Mouse (Mus musculus) heart, postnatal 0 days (tissue): Measurements from ENCODE around the gene Bex1. TPM values are rescaled to one million over a fixed set of nuclear protein-coding genes. Genes with fewer than 3 reads are reported as not detected.

Experiments
- ATAC-seq: fragments of 200-750 bp; cut with Nextera tagmentation; 2 replicates; pipeline ENCODE4 v1.8.0; 2017; ENCODE audit warnings: low read depth, moderate number of reproducible peaks, moderate library complexity; ENCODE audit not compliant: insufficient read depth
- DNase-seq: peaks from one replicate; pipeline ENCODE4 v3.0.0-alpha.2; 2016; ENCODE audit warnings: low spot score
- H3K27ac ChIP-seq: fragments of 300-500 bp; sonication (generic); 2 replicates; pipeline ENCODE4 v1.5.1; 2014; ENCODE audit warnings: low read depth, mild to moderate bottlenecking
- H3K27me3 ChIP-seq: fragments of 300-500 bp; sonication (generic); 2 replicates; pipeline ENCODE4 v1.6.1; 2014; ENCODE audit warnings: low read length, mixed read lengths; ENCODE audit not compliant: control insufficient read depth, insufficient read depth
- H3K36me3 ChIP-seq: fragments of 300-500 bp; sonication (generic); replicated peaks from 2 replicates; pipeline ENCODE4 v1.6.1; 2014; ENCODE audit warnings: low read length, mixed read lengths; ENCODE audit not compliant: control insufficient read depth, insufficient read depth
- H3K4me1 ChIP-seq: fragments of 300-500 bp; sonication (generic); 2 replicates; pipeline ENCODE4 v1.6.1; 2014; ENCODE audit warnings: antibody characterized with exemption; ENCODE audit not compliant: control insufficient read depth, insufficient read depth
- H3K4me2 ChIP-seq: fragments of 300-500 bp; sonication (generic); 2 replicates; pipeline ENCODE4 v1.6.1; 2014; ENCODE audit warnings: low read depth, mild to moderate bottlenecking, low read length, moderate library complexity
- H3K4me3 ChIP-seq: fragments of 300-500 bp; sonication (generic); 2 replicates; pipeline ENCODE4 v1.5.1; 2014; ENCODE audit warnings: low read depth, low read length
- H3K9ac ChIP-seq: fragments of 300-500 bp; sonication (generic); replicated peaks from 2 replicates; pipeline ENCODE4 v1.6.1; 2014; ENCODE audit warnings: low read depth, low read length, mixed read lengths
- H3K9me3 ChIP-seq: fragments of 300-500 bp; sonication (generic); replicated peaks from 2 replicates; pipeline ENCODE4 v1.6.1; 2016; ENCODE audit warnings: low read length; ENCODE audit not compliant: control insufficient read depth
- CTCF ChIP-seq: IDR thresholded peaks from 2 replicates; pipeline ENCODE4 v1.5.1; 2016; ENCODE audit warnings: antibody characterized with exemption, control low read depth, low read depth
- EP300 ChIP-seq: IDR thresholded peaks from 2 replicates; pipeline ENCODE4 v1.6.1; 2016; ENCODE audit warnings: antibody characterized with exemption, low read depth
- WGBS: fragments of 180-500 bp; shearing (Covaris S2); extraction: QIAGEN DNeasy Blood & Tissue Kit; methylation state at CpG from one replicate; pipeline ENCODE4 v1.1.7; 2014; 5-methylcytosine and 5-hydroxymethylcytosine counted together
- polyA plus RNA-seq: library from polyadenylated mRNA; unstranded; fragments of >200 nt; fragmentation: Nextera tagmentation; extraction: Ambion mirVana; gene quantifications from 2 replicates; pipeline ENCODE4 v1.2.1, GENCODE M21; 2015
- total RNA-seq: library from RNA; depleted of rRNA; stranded (reverse); fragments of >200 nt; gene quantifications from 2 replicates; pipeline ENCODE4 v1.2.3, GENCODE M21; 2014; ENCODE audit warnings: low replicate concordance

Bex1 gene
- total and polyA plus RNA-seq, 2 experiments from 2014 or later = 69.5 to 141 TPM

DNA sequence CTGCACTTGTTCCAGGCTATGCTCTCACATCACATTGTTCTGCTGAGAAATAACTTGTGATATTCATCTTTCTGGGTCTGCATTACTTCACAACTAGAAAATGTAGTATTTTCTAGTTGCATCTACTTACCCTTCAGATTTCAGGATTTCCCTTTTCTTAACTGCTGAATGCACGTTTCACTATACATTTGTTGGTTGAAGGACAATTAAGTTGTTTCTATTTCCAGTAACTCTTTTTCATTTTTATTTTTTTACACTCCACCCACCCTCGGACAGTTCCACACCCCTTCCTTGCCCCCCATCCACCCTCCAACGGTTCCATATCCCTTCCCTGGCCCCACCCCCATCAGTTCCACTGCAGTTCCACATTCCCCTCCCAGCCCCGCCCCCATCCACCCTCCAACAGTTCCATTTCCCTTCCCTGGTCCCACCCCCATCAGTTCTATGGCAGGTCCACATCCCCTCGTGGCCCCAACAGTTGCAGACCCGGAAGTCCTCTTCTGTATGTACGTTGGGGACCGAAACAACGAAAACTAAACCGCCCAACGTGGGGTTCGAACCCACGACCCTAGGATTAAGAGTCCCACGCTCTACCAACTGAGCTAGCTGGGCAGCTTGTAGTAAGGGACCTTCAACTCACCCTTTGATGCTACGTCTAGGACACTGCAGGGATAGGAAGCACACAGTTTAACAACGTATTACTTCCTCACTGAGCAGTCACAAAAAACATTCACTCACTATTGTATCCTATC lies 19.9 kb downstream of the Bex1 start:
- DNase-seq (no peak), ATAC-seq (no peak)
- no peak overlapping the region for H3K9ac ChIP-seq
- no peaks in the 10 kb centered on the region for H3K9me3 ChIP-seq
- WGBS = 74% methylated on average over 16 of the region's 16 CpGs
- no peaks in the 10 kb centered on the region for H3K27me3 ChIP-seq
- no peaks in the 10 kb centered on the region for H3K36me3 ChIP-seq
- no peak overlapping the region for H3K27ac ChIP-seq
- H3K4me2 ChIP-seq = no peak overlapping the region
- no peaks in the 10 kb centered on the region for H3K4me1 ChIP-seq
- no peak for TF ChIP-seq EP300
- TF ChIP-seq CTCF = no peak
- no peak overlapping the region for H3K4me3 ChIP-seq

DNA sequence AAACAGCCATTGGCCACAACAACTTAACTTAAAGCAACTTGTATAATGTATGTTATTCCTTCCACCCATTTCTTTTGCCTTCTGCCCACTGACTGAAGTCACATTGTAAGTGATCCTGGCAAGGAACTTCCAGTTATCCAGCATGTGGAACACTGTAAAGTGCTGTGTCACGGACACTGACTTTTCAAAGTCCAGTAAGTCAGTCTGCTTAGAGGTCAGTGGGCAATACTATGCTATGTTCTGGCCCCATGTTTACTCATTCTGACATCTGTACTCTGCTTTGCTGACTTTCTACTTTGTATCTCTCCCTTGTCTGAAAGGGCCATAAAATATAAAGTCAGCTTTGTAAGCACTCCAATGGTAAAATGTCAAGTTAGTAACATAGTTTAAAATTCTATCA lies 32.2 kb downstream of the Bex1 start:
- H3K27me3 ChIP-seq = no peaks in the 10 kb centered on the region
- WGBS = 69% methylated on average over 1 of the region's 1 CpGs
- DNase-seq = no peak
- no peak for TF ChIP-seq CTCF
- TF ChIP-seq EP300 = no peak
- H3K36me3 ChIP-seq = no peaks in the 10 kb centered on the region
- no peak overlapping the region for H3K4me3 ChIP-seq
- no peaks in the 10 kb centered on the region for H3K9me3 ChIP-seq
- H3K4me1 ChIP-seq = no peaks in the 10 kb centered on the region
- no peak overlapping the region for H3K27ac ChIP-seq
- H3K9ac ChIP-seq = no peak overlapping the region
- no peak overlapping the region for H3K4me2 ChIP-seq
- ATAC-seq = no peak

DNA sequence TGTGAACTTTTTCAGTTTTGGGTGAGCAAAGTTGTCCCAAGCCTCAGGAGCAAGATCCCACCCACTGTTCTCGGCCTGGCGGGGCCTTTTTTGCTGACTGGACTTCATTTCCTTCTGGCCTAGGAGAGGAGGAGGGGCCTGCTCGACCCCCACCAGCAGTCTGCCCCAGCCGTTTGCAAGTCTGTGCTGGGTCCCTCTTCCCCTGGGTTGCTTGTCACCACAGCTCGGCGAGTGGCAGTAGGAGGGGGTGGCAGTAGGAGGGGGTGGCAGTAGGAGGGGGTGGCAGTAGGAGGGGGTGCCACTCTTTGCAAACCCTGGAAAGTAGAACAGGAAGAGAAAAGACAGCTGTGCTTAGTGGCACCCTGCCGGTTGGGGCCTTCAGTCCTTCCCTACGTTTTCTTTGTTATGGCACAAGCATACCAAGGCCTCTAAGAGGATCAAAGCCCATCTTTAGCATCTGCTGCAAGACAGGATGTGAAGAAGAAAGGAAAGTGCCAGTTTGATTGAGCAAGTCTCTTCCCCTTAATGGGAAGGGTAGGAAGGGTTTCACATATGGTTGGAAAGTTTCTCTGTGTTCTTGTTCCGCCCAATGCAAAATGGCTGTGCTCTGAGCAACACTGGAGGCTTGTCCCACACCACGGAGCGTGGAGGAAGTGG lies 34.3 kb downstream of the Bex1 start:
- no peaks in the 10 kb centered on the region for H3K9me3 ChIP-seq
- H3K4me2 ChIP-seq = no peak overlapping the region

DNA sequence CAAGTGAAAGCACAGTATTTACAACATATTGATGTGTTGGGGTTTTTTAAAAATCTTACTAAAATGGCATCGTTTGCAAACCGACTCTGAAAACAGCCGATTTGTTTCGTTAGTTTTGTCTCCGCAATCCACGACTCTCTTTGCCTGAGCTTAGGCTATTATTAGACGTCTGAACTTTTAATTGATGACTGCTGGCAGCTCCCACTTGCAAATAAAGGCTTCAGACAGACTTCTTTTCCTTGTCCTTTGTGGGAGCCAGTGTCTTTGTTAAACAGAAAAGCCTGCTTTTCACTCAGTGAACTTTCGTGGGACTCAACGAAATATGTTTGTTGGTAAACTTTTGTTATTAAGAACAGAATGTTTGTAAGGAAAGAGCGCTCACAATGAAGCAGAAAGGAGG lies 42.5 kb downstream of the Bex1 start:
- 33% methylated on average over 10 of the region's 10 CpGs for whole genome bisulfite sequencing
- Histone ChIP-seq H3K4me2 (peak overlapping the region; percentile 64), H3K27ac (peak overlapping the region; percentile 95), H3K9me3 (no peaks in the 10 kb centered on the region), H3K36me3 (0 out of 2 replicates have a peak, but pooled peaks cover 5% of the 10 kb centered on the region), H3K9ac (peak overlapping the region; percentile 45; the same call in 1 of the 2 replicates), H3K4me3 (peak overlapping the region; percentile 71), H3K4me1 (0 out of 2 replicates have a peak, but pooled peaks cover 3% of the 10 kb centered on the region), H3K27me3 (no peaks in the 10 kb centered on the region)
- DNase-seq = peak; percentile 44
- no peak for TF ChIP-seq CTCF
- TF ChIP-seq EP300 = no peak
- ATAC-seq = no peak

More for the DNA sequence above, 34.3 kb downstream of the Bex1 start:
- H3K9ac ChIP-seq = no peak overlapping the region
- H3K27me3 ChIP-seq = no peaks in the 10 kb centered on the region
- DNase-seq (no peak), ATAC-seq (no peak)
- WGBS = 32% methylated on average over 11 of the region's 11 CpGs
- no peak overlapping the region for H3K27ac ChIP-seq
- TF ChIP-seq CTCF = no peak
- no peak for TF ChIP-seq EP300
- H3K4me3 ChIP-seq = no peak overlapping the region
- H3K4me1 ChIP-seq = no peaks in the 10 kb centered on the region
- H3K36me3 ChIP-seq = no peaks in the 10 kb centered on the region

- Histone ChIP-seq H3K4me3 (peak within 1 kb of the TSS; percentile 71), H3K27me3 (no peaks in the 10 kb centered on the region), H3K4me1 (0 out of 2 replicates have a peak, but pooled peaks cover 3% of the 10 kb centered on the region), H3K9ac (peak within 1 kb of the TSS; percentile 85), H3K9me3 (no peaks in the 10 kb centered on the region), H3K4me2 (peak within 1 kb of the TSS; percentile 64), H3K36me3 (0 out of 2 replicates have a peak, but pooled peaks cover 5% of the 10 kb centered on the region), H3K27ac (peak within 1 kb of the TSS; percentile 95)
- ATAC-seq (peak; percentile 94), DNase-seq (peak; percentile 95)
- WGBS = 28% methylated on average over 10 of the region's 10 CpGs
- TF ChIP-seq CTCF = 0 out of 2 replicates have a peak, but pooled peaks have one; percentile 8
- no peak for TF ChIP-seq EP300
Measured at GRCm38 (mm10) chrX:136172118-136172551, 43.2 kb downstream of the Bex1 start, which contains the start of gene Tceal8. Gene Tceal8, minus strand, starts transcription at chrX:136172342.
